Mouse (Mus musculus): ENCODE measurements around the gene Iqcn. TPM values are rescaled to one million over a fixed set of nuclear protein-coding genes. Genes with fewer than 3 reads are reported as not detected.

The Iqcn gene
- polyA plus RNA-seq, 1 experiment from 2014 or later, result 0.13 TPM

DNA sequence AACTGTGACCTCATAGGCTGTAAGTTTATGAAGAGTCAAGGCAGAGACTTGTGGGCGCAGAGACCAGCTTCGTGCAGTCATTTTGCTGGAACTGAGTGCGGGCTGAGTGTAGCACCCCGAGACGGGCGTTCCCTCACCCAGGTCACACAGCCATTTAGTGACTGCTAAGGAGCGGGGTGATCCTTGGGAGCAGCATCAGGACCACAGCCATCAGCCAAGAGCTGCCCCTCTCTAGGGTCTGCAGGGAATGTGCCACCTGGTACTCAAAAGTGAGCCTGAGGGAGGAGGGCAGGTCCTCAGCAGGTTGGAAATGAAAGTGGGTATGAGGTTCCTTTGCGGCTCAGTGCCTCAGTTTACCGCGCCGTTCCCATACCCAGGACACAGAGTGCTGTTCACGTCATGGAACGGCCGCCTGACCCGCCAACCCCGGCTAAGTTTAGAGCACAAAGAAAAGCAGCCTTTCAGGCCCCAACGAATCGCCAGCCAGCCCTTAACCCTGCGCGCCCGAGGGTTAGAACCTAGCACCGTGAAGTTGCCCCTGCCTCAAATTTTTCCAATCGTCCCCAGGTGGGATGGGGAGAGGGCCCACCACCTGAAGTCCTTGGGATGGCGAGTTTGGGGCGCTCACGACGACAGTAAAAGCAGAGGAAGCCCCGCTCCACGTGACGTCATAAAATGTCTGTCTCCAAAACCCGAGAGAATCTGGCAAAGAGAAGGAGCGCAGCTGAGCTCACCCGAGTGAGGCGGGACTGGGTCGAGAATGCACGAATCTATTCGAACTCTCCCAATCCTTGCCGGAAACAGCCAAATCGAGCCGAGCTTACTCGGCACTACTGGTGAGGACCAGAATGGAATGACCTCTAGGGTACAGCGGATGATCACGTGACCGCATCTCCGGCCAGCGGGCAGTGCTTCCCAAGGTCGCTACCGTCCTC lies 40.7 kb downstream of the Iqcn start:
- Histone ChIP-seq H3K9me3 (no peaks in the 10 kb centered on the region), H3K4me1 (peaks cover 18% of the 10 kb centered on the region), H3K4me3 (peak overlapping the region; percentile 37), H3K27me3 (peaks cover 56% of the 10 kb centered on the region), H3K9ac (replicated peaks) (peak overlapping the region; percentile 49), H3K27ac (replicated peaks) (no peak overlapping the region), H3K4me2 (replicated peaks) (peak overlapping the region; percentile 50), H3K36me3 (no peaks in the 10 kb centered on the region)
- peak; percentile 20; the same call in 1 of the 2 replicates for ATAC-seq (replicated peaks)
- WGBS, result 3% methylated on average over 48 of the region's 48 CpGs

DNA sequence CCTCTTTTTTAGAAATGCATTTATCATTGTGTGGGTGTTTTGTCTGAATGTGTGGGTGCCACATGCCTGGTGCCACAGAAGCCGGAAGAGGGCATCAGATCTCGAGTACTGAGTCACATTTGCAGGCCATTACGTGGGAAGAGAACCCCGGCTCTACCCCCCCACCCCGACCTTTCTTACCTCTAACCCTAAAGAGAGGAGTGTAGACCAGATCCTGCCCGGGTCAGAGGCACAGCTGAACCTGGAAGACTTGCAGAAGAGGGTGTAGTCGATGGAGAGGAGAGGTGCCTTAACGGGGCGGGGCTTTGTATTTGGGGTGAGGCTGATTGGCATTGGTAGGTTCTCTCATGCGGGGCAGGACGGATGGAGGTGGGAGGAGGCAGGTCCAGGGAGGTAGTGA lies 41.5 kb downstream of the Iqcn start:
- no peaks in the 10 kb centered on the region for H3K36me3 ChIP-seq
- 63% methylated on average over 11 of the region's 11 CpGs for WGBS
- H3K9ac ChIP-seq (replicated peaks), result no peak overlapping the region
- peaks cover 55% of the 10 kb centered on the region for H3K27me3 ChIP-seq
- no peak overlapping the region for H3K4me3 ChIP-seq
- no peak overlapping the region for H3K27ac ChIP-seq (replicated peaks)
- H3K4me1 ChIP-seq, result peaks cover 18% of the 10 kb centered on the region
- no peaks in the 10 kb centered on the region for H3K9me3 ChIP-seq
- no peak for ATAC-seq (replicated peaks)
- H3K4me2 ChIP-seq (replicated peaks), result no peak overlapping the region

DNA sequence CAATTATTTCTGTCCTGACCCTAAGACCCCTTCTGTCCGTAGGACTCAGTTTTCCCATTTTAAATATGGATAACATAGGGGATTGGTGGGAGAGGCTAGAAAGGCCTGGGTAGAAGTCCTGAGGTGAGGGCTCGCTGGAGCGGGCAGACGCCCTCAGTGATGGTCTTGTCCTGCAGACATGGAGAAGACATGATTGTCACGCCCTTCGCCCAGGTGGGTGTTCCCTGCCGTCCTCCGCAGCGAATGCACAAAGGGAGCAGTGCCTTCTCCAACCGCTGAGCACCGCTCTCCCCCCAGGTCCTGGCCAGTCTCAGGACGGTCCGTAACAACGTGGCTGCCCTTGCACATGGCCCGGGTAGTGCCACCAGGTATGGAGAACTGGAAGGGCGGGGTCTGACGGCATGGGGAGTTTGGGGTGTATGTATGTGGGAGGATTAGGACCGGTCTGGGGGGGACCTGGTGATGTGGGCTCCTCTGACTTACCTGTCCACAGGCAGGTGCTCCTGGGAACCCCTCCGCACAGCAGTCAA lies 42.5 kb downstream of the Iqcn start:
- Histone ChIP-seq H3K9ac (replicated peaks) (no peak overlapping the region), H3K27me3 (peaks cover 55% of the 10 kb centered on the region), H3K4me2 (replicated peaks) (no peak overlapping the region), H3K4me1 (peaks cover 18% of the 10 kb centered on the region), H3K27ac (replicated peaks) (no peak overlapping the region), H3K9me3 (no peaks in the 10 kb centered on the region), H3K4me3 (no peak overlapping the region), H3K36me3 (no peaks in the 10 kb centered on the region)
- WGBS, result 64% methylated on average over 19 of the region's 19 CpGs
- no peak for ATAC-seq (replicated peaks)

DNA sequence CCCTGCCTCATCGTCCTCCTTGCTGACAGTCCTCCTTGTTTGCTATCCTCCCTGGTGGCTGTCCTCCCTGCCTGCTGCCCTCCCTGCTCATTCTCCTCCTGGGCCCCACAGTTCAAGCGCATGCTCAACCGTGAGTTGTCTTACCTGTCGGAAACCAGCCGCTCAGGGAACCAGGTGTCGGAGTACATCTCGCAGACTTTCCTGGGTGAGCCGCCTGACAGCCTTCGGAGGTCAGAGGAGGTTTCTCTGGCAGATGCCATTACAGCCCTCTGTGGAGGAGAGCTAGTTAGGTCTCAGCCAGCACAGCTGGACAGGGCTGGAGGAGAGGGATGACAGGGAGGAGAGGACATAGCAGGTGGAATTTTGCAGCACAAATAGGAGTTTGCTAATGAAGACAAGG lies 43.4 kb downstream of the Iqcn start:
- Histone ChIP-seq H3K36me3 (no peaks in the 10 kb centered on the region), H3K27me3 (peaks cover 47% of the 10 kb centered on the region), H3K27ac (replicated peaks) (no peak overlapping the region), H3K4me3 (no peak overlapping the region), H3K9ac (replicated peaks) (no peak overlapping the region), H3K4me2 (replicated peaks) (no peak overlapping the region), H3K4me1 (peaks cover 18% of the 10 kb centered on the region), H3K9me3 (no peaks in the 10 kb centered on the region)
- 78% methylated on average over 9 of the region's 9 CpGs for WGBS
- ATAC-seq (replicated peaks), result no peak

DNA sequence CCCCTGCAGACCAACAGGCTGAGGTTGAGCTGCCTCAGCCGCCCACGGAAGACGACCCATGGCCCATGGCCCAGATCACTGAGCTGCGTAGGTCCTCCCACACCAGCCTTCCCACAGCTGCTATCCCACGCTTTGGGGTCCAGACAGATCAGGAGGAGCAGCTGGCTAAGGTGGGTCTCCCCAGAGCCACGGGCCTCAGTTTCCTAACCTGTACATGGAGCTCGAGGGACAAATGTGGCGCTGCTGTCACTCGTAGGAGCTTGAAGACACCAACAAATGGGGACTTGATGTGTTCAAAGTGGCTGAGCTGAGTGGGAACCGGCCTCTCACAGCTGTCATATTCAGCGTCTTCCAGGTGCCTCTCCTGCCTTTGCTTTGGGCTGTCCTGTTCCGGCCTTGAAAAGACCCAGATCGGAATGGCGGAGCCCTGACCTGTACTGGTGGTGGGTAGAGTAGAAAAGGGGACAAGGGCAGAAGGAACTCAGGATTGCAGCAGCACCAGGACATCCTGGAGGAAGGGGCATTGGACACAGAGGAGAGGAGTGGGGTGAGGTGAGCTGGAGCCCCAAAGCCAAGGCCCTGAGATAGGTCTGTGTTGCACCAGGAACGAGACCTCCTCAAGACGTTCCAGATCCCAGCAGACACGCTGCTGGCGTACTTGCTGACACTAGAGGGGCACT lies 44.1 kb downstream of the Iqcn start:
- peaks cover 41% of the 10 kb centered on the region for H3K27me3 ChIP-seq
- H3K27ac ChIP-seq (replicated peaks), result no peak overlapping the region
- H3K9me3 ChIP-seq, result no peaks in the 10 kb centered on the region
- H3K36me3 ChIP-seq, result no peaks in the 10 kb centered on the region
- no peak overlapping the region for H3K4me3 ChIP-seq
- H3K4me2 ChIP-seq (replicated peaks), result no peak overlapping the region
- peaks cover 18% of the 10 kb centered on the region for H3K4me1 ChIP-seq
- H3K9ac ChIP-seq (replicated peaks), result no peak overlapping the region
- ATAC-seq (replicated peaks), result no peak
- 89% methylated on average over 18 of the region's 18 CpGs for WGBS

DNA sequence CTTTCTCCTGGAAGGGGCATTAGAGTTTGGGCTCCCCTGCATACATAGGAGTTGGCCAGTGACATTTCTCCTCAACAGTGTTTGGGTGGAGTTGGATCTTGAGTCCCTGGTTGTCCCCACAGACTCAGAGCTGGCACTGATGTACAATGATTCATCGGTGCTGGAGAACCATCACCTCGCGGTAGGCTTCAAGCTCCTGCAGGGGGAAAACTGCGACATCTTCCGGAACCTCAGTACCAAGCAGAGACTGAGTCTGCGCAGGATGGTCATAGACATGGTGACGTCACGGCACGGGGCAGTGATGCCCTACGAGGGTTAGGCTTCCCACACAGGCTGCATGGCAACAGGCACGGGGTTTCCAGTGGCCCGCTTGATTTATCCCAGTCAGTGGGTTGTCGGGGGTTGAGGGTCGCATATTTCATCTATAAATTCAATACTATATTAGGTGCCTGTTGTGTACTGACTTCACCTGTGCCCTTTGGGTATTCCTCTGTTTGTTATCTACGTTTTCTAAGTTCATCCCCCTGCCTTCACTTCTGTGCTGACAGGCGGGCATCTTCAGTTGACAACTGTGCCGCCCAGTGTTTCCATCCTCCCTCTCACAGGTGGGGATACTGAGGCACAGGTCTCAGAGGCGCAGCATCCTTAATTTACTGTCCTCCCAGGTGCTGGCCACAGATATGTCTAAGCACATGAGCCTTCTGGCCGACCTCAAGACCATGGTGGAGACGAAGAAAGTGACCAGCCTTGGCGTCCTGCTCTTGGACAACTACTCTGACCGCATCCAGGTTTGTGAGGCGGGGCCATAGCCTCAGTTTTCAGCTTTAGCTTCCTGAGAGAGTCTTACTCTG lies 45.2 kb downstream of the Iqcn start:
- Histone ChIP-seq H3K9me3 (no peaks in the 10 kb centered on the region), H3K4me2 (replicated peaks) (no peak overlapping the region), H3K4me3 (no peak overlapping the region), H3K4me1 (peaks cover 10% of the 10 kb centered on the region), H3K36me3 (no peaks in the 10 kb centered on the region), H3K27ac (replicated peaks) (no peak overlapping the region), H3K27me3 (peaks cover 30% of the 10 kb centered on the region), H3K9ac (replicated peaks) (no peak overlapping the region)
- 89% methylated on average over 23 of the region's 23 CpGs for WGBS
- ATAC-seq (replicated peaks), result no peak

DNA sequence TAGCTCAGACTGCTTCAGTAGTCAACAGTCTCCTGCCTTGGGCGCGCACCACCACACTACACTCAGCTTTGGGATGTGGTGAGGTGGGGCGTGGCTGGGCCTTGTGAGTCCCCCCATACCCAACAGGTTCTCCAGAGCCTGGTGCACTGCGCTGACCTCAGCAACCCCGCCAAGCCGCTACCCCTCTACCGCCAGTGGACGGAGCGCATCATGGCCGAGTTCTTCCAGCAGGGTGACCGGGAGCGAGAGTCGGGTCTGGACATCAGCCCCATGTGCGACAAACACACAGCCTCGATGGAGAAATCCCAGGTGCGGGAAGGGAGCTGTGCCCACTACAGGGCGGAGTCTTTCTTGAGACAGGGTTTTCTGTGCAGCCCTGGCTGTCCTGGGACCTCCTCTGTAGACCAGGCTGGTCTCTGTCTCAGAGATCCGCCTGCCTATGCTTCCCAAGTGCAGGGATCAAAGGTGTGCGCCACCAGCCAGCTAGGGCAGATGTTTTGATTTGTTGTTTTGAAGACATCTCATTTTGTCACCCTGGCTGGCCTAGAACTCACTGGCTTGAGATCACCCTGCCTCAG lies 45.9 kb downstream of the Iqcn start:
- Histone ChIP-seq H3K4me1 (peaks cover 3% of the 10 kb centered on the region), H3K27me3 (peaks cover 23% of the 10 kb centered on the region), H3K4me2 (replicated peaks) (no peak overlapping the region), H3K4me3 (no peak overlapping the region), H3K9me3 (no peaks in the 10 kb centered on the region), H3K9ac (replicated peaks) (no peak overlapping the region), H3K36me3 (no peaks in the 10 kb centered on the region), H3K27ac (replicated peaks) (no peak overlapping the region)
- WGBS, result 90% methylated on average over 19 of the region's 19 CpGs
- no peak for ATAC-seq (replicated peaks)

DNA sequence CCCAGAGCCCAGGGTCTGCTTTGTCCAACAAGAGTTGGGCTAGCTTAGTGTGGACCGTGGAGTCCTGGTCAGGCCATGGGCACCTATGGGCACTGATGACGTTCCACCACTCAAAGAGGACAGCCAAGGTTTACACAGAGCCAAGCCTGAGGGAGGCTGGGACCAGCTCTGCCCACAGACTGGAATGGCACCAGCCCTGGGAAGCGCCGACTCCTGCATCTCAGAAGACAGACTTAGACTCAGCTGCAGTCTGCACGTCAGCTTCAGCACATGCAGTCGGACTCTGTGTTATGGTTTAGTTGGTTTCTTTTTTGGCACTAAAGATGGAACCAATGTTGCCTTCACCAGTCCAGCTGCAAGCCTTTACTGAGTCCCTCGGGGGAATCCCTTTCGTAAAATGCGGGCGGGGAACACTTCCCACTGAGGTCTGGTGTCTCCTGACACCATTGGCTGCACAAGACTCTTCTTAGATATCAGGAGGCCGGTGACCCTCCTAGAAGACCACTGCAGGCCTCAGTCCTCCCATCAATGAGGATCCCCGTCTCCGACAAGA lies 46.9 kb downstream of the Iqcn start:
- no peak for ATAC-seq (replicated peaks)
- no peak overlapping the region for H3K27ac ChIP-seq (replicated peaks)
- H3K4me1 ChIP-seq, result peaks cover 4% of the 10 kb centered on the region
- H3K9ac ChIP-seq (replicated peaks), result no peak overlapping the region
- 87% methylated on average over 13 of the region's 13 CpGs for WGBS
- H3K4me2 ChIP-seq (replicated peaks), result no peak overlapping the region
- no peak overlapping the region for H3K4me3 ChIP-seq
- H3K27me3 ChIP-seq, result peaks cover 16% of the 10 kb centered on the region
- H3K9me3 ChIP-seq, result no peaks in the 10 kb centered on the region
- no peaks in the 10 kb centered on the region for H3K36me3 ChIP-seq

DNA sequence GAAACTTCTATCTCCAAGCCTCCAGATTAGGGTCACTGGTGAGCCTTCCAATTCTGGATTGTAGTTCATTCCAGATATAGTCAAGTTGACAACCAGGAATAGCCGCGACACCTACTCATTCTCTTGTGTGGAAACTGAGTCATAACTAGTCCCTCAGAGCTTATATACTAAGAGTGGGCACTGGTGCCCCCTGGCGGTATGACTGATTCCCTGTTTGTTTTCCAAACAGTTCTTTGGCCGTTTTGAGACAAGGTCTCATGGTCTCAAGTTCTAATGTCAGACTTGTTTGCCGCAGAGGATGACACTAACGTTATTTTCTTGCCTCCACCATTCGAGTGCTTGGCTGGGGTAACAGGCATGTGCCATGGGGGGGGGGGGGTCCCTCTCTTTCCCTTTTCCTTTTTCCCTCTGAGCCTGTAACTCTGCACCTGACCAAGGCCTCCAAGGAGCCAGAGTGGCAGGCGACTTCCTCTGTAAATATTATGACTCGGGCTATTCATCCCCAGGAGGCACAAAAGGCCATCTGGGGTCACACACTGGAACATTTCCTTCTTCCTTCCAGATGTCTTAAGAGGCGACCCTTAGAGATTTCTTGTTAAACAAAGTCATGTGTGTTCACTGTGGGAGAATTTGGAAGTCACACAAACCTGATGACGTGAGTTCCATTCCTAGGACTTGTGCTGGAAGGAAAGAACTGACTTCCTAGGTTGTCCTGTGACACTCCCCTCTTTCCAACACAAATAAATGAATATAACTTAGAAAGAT lies 48.9 kb downstream of the Iqcn start:
- no peak for ATAC-seq (replicated peaks)
- peaks cover under 1% of the 10 kb centered on the region; the same call in 1 of the 2 replicates for H3K27me3 ChIP-seq
- peaks cover 24% of the 10 kb centered on the region for H3K4me1 ChIP-seq
- H3K9me3 ChIP-seq, result no peaks in the 10 kb centered on the region
- 41% methylated on average over 11 of the region's 11 CpGs for WGBS
- no peak overlapping the region for H3K4me2 ChIP-seq (replicated peaks)
- no peak overlapping the region for H3K4me3 ChIP-seq
- H3K36me3 ChIP-seq, result peaks cover 13% of the 10 kb centered on the region
- H3K9ac ChIP-seq (replicated peaks), result no peak overlapping the region
- H3K27ac ChIP-seq (replicated peaks), result peak overlapping the region; percentile 19; the same call in 1 of the 2 replicates

DNA sequence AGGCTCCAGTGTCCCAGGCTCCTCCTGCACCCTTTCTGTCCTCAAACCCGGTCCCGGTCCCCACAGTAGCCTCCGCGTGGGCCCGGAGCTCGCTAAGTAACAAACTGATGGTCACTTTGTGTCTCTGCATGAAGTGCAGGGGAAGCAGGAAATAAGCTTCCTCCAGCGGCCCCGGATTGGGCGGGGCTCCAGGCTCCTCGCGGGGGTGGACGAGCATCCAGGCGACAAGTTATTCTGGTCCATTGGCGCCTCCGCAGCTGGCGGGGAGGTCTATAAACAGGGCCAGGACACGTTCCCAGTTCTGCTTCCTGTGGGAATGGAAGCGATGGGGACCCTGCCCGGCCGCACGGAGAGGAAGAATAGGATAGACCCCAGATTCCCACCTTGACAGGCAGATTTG lies 49.9 kb downstream of the Iqcn start:
- Histone ChIP-seq H3K27me3 (no peaks in the 10 kb centered on the region), H3K4me3 (no peak overlapping the region), H3K4me2 (replicated peaks) (no peak overlapping the region), H3K9me3 (no peaks in the 10 kb centered on the region), H3K36me3 (peaks cover 16% of the 10 kb centered on the region), H3K9ac (replicated peaks) (no peak overlapping the region), H3K27ac (replicated peaks) (0 out of 2 replicates have a peak overlapping the region, but pooled peaks have one; percentile 19), H3K4me1 (peaks cover 34% of the 10 kb centered on the region)
- WGBS, result 39% methylated on average over 21 of the region's 21 CpGs
- ATAC-seq (replicated peaks), result no peak

All from forebrain, embryonic 15.5 days (tissue).